Mouse (Mus musculus): ENCODE measurements around the gene Plpp1.

DNA sequence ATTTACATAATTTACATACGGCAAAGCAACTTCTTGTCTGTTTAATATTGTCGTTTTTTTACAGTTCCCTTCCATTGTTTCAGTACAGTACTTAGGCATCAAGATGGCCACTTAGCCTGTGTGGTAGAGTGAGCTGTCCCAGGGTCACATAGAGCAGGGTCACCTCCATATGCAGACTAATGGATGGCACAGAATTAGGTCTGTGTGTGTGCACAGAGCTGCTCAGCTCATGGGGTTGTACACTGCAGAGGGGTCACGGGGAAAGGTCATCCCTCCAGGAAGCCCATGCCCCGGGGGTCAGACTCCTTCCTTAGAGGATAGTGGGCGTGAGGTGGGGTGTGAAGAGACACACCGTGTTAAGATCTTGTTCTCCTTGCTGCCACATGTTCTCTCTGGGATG, 24.9 kb downstream of the Plpp1 start:
- TF ChIP-seq TAL1 (IDR thresholded peaks at IDR 0.05; ENCODE audit: low read length): no peak
- TF ChIP-seq GATA1 (IDR thresholded peaks at IDR 0.05; ENCODE audit: low read length): no peak
